Mouse (Mus musculus): ENCODE measurements around the gene Ccdc184. TPM values are rescaled to one million over a fixed set of nuclear protein-coding genes. Genes with fewer than 3 reads are reported as not detected.

Ccdc184 gene
- total RNA-seq, 2 experiments from 2014 or later = not detected

DNA sequence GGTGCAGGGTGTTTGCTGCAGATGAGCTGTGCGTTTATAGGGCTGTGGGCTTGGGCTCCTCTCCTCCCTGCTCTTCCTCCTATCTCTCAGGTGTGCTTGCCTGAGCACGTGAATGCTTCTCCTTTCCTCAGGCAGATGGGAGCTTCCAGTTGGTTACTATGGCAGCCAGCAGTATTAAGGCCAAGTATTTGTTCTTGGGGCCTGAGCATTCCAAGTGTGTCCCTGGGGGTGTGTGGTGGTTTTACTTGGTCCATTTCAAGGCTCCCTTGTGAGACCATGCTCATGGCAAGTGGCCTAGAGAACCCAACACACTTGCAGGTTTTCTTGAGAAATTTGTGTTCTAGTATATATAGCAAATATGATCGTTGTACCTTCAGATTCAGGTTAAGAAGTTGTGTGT is 28.5 kb downstream of the Ccdc184 start, which contains the start of gene Olfr288:
TSS of gene Olfr288 (minus strand) at position 101 of the 400 bp plus-strand sequence.
- DNase-seq = no peak
- intact Hi-C loops (cut with DNase I) = no loop called here

GRCm38 (mm10) chr15:98209676-98210075 is 42.7 kb downstream of the Ccdc184 start:
- DNase-seq = no peak
- intact Hi-C loops (cut with DNase I) = no loop called here

GRCm38 (mm10) chr15:98213336-98213870 is 46.4 kb downstream of the Ccdc184 start:
- intact Hi-C loops (cut with DNase I) = no loop called here
- no peak for DNase-seq

GRCm38 (mm10) chr15:98214130-98214529 is 47.2 kb downstream of the Ccdc184 start:
- no peak for DNase-seq
- intact Hi-C loops (cut with DNase I) = no loop called here

Other genes with a start within 250 kb of the Ccdc184 start
- gene Tmem106c, start 203.0 kb upstream of the Ccdc184 start, total RNA-seq (2021) = 1 to 10 TPM; 4.5 to 5.2 TPM
- gene Col2a1, start 162.5 kb upstream of the Ccdc184 start, total RNA-seq (2021) = 1 to 10 TPM; 1.9 to 3.5 TPM
- 1,000 to 10,000 TPM; 2,575 to 2,874 TPM for gene Pfkm, start 74.6 kb upstream of the Ccdc184 start, total RNA-seq (2021)
- gene Senp1, start 73.4 kb upstream of the Ccdc184 start, total RNA-seq (2021) = 1 to 10 TPM; 6.0 to 8.1 TPM
- 100 to 1,000 TPM; 107 to 122 TPM for gene Asb8, start 1.5 kb upstream of the Ccdc184 start, total RNA-seq (2021)
- not detected for gene Olfr288, start 28.4 kb downstream of the Ccdc184 start, total RNA-seq (2021)
- not detected for gene Gm44579, start 53.8 kb downstream of the Ccdc184 start, total RNA-seq (2021)
- gene Olfr287, start 53.9 kb downstream of the Ccdc184 start, total RNA-seq (2021) = not detected
- gene Olfr286, start 67.3 kb downstream of the Ccdc184 start, total RNA-seq (2021) = not detected
- not detected for gene H1fnt, start 90.1 kb downstream of the Ccdc184 start, total RNA-seq (2021)
- gene Zfp641, start 129.0 kb downstream of the Ccdc184 start, total RNA-seq (2021) = 10 to 100 TPM in 1 of 2 experiments, 1 to 10 TPM in 1; 9.7 to 10.3 TPM
- not detected for gene Olfr285, start 150.2 kb downstream of the Ccdc184 start, total RNA-seq (2021)
- not detected for gene Olfr284, start 173.8 kb downstream of the Ccdc184 start, total RNA-seq (2021)
- gene Olfr283, start 213.8 kb downstream of the Ccdc184 start, total RNA-seq (2021) = not detected